Mouse (Mus musculus) MEL (cell line): ENCODE measurements around the gene 4930404N11Rik. TPM values are rescaled to one million over a fixed set of nuclear protein-coding genes. Genes with fewer than 3 reads are reported as not detected.

ENCODE experiments used
- DNase-seq: peaks from one replicate; pipeline ENCODE4 v3.0.0; 2011; ENCODE audit warnings: low read depth, low spot score
- H3K27ac ChIP-seq: 2 replicates; pipeline ENCODE4 v1.5.1; 2012; ENCODE audit warnings: low read depth, mild to moderate bottlenecking, control low read depth, low read length, moderate library complexity; ENCODE audit not compliant: control insufficient read depth
- H3K27me3 ChIP-seq, 2 experiments: fragments of 150-350 bp in 1 of 2; sonication (generic) in 1 of 2; 2 replicates each; pipeline ENCODE4 v1.6.1; 2012; ENCODE audit warnings: low read length in 2 of 2, mild to moderate bottlenecking in 2 of 2, improper control_type of control experiment in 1 of 2, moderate library complexity in 1 of 2; ENCODE audit not compliant: insufficient read depth in 2 of 2, control insufficient read depth in 1 of 2
- H3K36me3 ChIP-seq, 2 experiments: 2 replicates each; pipeline ENCODE4 v1.6.1; 2012 to 2014; ENCODE audit warnings: low read length in 2 of 2, improper control_type of control experiment in 1 of 2, inconsistent platforms in 1 of 2, mild to moderate bottlenecking in 1 of 2; ENCODE audit not compliant: insufficient read depth in 2 of 2, control insufficient read depth in 1 of 2
- H3K4me1 ChIP-seq, 2 experiments: fragments of 150-350 bp in 1 of 2; sonication (generic) in 1 of 2; 2 replicates each; pipeline ENCODE4 v1.6.1; 2012; ENCODE audit warnings: low read length in 2 of 2, improper control_type of control experiment in 1 of 2, mild to moderate bottlenecking in 1 of 2; ENCODE audit not compliant: insufficient read depth in 2 of 2, control insufficient read depth in 1 of 2
- H3K4me3 ChIP-seq, 2 experiments: fragments of 150-350 bp in 1 of 2; sonication (generic) in 1 of 2; 2 replicates each; pipeline ENCODE4 v1.5.1; 2012; ENCODE audit warnings: low read depth in 2 of 2, low read length in 2 of 2, mild to moderate bottlenecking in 2 of 2, moderate library complexity in 2 of 2, control low read depth in 1 of 2, improper control_type of control experiment in 1 of 2; ENCODE audit not compliant: control insufficient read depth in 1 of 2, insufficient read depth in 1 of 2
- H3K79me2 ChIP-seq: 2 replicates; pipeline ENCODE4 v1.6.1; 2012; ENCODE audit warnings: mild to moderate bottlenecking, low read length, moderate library complexity; ENCODE audit not compliant: control insufficient read depth, poor library complexity, insufficient read depth
- H3K9ac ChIP-seq: 2 replicates; pipeline ENCODE4 v1.6.1; 2012; ENCODE audit warnings: low read depth, mild to moderate bottlenecking, control low read depth, low read length, moderate library complexity; ENCODE audit not compliant: control insufficient read depth, poor library complexity, severe bottlenecking
- H3K9me3 ChIP-seq: fragments of 150-350 bp; sonication (generic); replicated peaks from 2 replicates; pipeline ENCODE4 v1.6.1; 2012; ENCODE audit warnings: mild to moderate bottlenecking, low read length, improper control_type of control experiment, moderate library complexity; ENCODE audit not compliant: insufficient read depth
- E2F4 ChIP-seq: IDR thresholded peaks from 2 replicates; pipeline ENCODE4 v1.6.1; 2011; ENCODE audit warnings: low read depth, low read length, improper control_type of control experiment, borderline replicate concordance
- ELF1 ChIP-seq: IDR thresholded peaks from 2 replicates; pipeline ENCODE4 v1.6.1; 2014; ENCODE audit warnings: low read depth, mild to moderate bottlenecking, inconsistent platforms, low read length, improper control_type of control experiment, moderate library complexity
- EP300 ChIP-seq, 2 experiments: IDR thresholded peaks; 2 replicates each; pipeline ENCODE4 v1.6.1; 2011; ENCODE audit warnings: improper control_type of control experiment in 2 of 2, low read length in 2 of 2, low read depth in 1 of 2, mild to moderate bottlenecking in 1 of 2
- ETS1 ChIP-seq: IDR thresholded peaks from 2 replicates; pipeline ENCODE4 v1.6.1; 2012; ENCODE audit warnings: low read depth, mild to moderate bottlenecking, inconsistent platforms, low read length, improper control_type of control experiment, moderate library complexity
- HCFC1 ChIP-seq: IDR thresholded peaks from 2 replicates; pipeline ENCODE4 v1.6.1; 2012; ENCODE audit warnings: low read depth, mild to moderate bottlenecking, inconsistent platforms, low read length, improper control_type of control experiment, moderate library complexity
- JUND ChIP-seq: IDR thresholded peaks from 2 replicates; pipeline ENCODE4 v1.6.1; 2011; ENCODE audit warnings: low read depth, mild to moderate bottlenecking, improper control_type of control experiment, low read length
- MAFK ChIP-seq: IDR thresholded peaks from 2 replicates; pipeline ENCODE4 v1.6.1; 2011; ENCODE audit warnings: low read depth, mild to moderate bottlenecking, low read length, improper control_type of control experiment, borderline replicate concordance
- MAX ChIP-seq: IDR thresholded peaks from 2 replicates; pipeline ENCODE4 v1.6.1; 2011; ENCODE audit warnings: low read length, improper control_type of control experiment
- MAZ ChIP-seq: IDR thresholded peaks from 2 replicates; pipeline ENCODE4 v1.6.1; 2012; ENCODE audit warnings: low read depth, mild to moderate bottlenecking, inconsistent platforms, low read length, improper control_type of control experiment
- MXI1 ChIP-seq: IDR thresholded peaks from 2 replicates; pipeline ENCODE4 v1.6.1; 2011; ENCODE audit warnings: mild to moderate bottlenecking, low read depth, low read length, improper control_type of control experiment
- MYC ChIP-seq: IDR thresholded peaks from 2 replicates; pipeline ENCODE4 v1.6.1; 2011; ENCODE audit warnings: low read depth, mild to moderate bottlenecking, low read length, improper control_type of control experiment, moderate library complexity
- NELFE ChIP-seq: IDR thresholded peaks from 2 replicates; pipeline ENCODE4 v1.6.1; 2011; ENCODE audit warnings: low read depth, low read length, improper control_type of control experiment
- NRF1 ChIP-seq: IDR thresholded peaks from 2 replicates; pipeline ENCODE4 v1.6.1; 2014; ENCODE audit warnings: low read depth, mild to moderate bottlenecking, inconsistent platforms, low read length, improper control_type of control experiment, moderate library complexity; ENCODE audit not compliant: poor library complexity, insufficient read depth, severe bottlenecking
- POLR2A ChIP-seq, 2 experiments: IDR thresholded peaks; 2 replicates each; pipeline ENCODE4 v1.6.1; 2011 to 2012; ENCODE audit warnings: low read length in 2 of 2, mild to moderate bottlenecking in 2 of 2, control low read depth in 1 of 2, improper control_type of control experiment in 1 of 2, low read depth in 1 of 2, moderate library complexity in 1 of 2; ENCODE audit not compliant: control insufficient read depth in 1 of 2, insufficient read depth in 1 of 2, poor library complexity in 1 of 2
- POLR2AphosphoS2 ChIP-seq: IDR thresholded peaks from 2 replicates; pipeline ENCODE4 v1.6.1; 2011; ENCODE audit warnings: low read length, improper control_type of control experiment
- RCOR1 ChIP-seq: IDR thresholded peaks from 2 replicates; pipeline ENCODE4 v1.6.1; 2012; ENCODE audit warnings: low read depth, mild to moderate bottlenecking, inconsistent platforms, low read length, improper control_type of control experiment
- SIN3A ChIP-seq: IDR thresholded peaks from 2 replicates; pipeline ENCODE4 v1.6.1; 2012; ENCODE audit warnings: low read length, improper control_type of control experiment, inconsistent platforms
- SMC3 ChIP-seq: IDR thresholded peaks from 2 replicates; pipeline ENCODE4 v1.6.1; 2011; ENCODE audit warnings: low read depth, low read length, improper control_type of control experiment
- TBP ChIP-seq: IDR thresholded peaks from 2 replicates; pipeline ENCODE4 v1.8.0; 2011; ENCODE audit warnings: low read depth, low read length, improper control_type of control experiment
- TCF12 ChIP-seq: IDR thresholded peaks from 2 replicates; pipeline ENCODE4 v1.6.1; 2014; ENCODE audit warnings: low read depth, mild to moderate bottlenecking, inconsistent platforms, low read length, improper control_type of control experiment, moderate library complexity
- UBTF ChIP-seq: IDR thresholded peaks from 2 replicates; pipeline ENCODE4 v1.6.1; 2012; ENCODE audit warnings: low read depth, mild to moderate bottlenecking, inconsistent platforms, low read length, improper control_type of control experiment, moderate library complexity, borderline replicate concordance; ENCODE audit not compliant: insufficient read depth
- USF1 ChIP-seq: IDR thresholded peaks from 2 replicates; pipeline ENCODE4 v1.6.1; 2014; ENCODE audit warnings: low read depth, mild to moderate bottlenecking, inconsistent platforms, low read length, improper control_type of control experiment, moderate library complexity
- ZC3H11A ChIP-seq: IDR thresholded peaks from 2 replicates; pipeline ENCODE4 v1.6.1; 2012; ENCODE audit warnings: low read depth, mild to moderate bottlenecking, inconsistent platforms, low read length, improper control_type of control experiment
- ZMIZ1 ChIP-seq: IDR thresholded peaks from 2 replicates; pipeline ENCODE4 v1.6.1; 2012; ENCODE audit warnings: low read depth, mild to moderate bottlenecking, inconsistent platforms, low read length, improper control_type of control experiment, moderate library complexity
- ZNF384 ChIP-seq: IDR thresholded peaks from 2 replicates; pipeline ENCODE4 v1.6.1; 2012; ENCODE audit warnings: low read depth, mild to moderate bottlenecking, inconsistent platforms, low read length, improper control_type of control experiment
- polyA plus RNA-seq, 2 experiments: library from polyadenylated mRNA; stranded (reverse) in 1 of 2; unstranded in 1 of 2; fragments of >175 nt in 1 of 2; fragments of >200 nt in 1 of 2; gene quantifications; 2 replicates each; pipeline versions ENCODE4 v1.2.1 to v1.2.4; 2012; ENCODE audit warnings: low replicate concordance in 2 of 2, low read depth in 1 of 2; ENCODE audit not compliant: insufficient read length in 2 of 2, insufficient read depth in 1 of 2, missing spikeins in 1 of 2
- total RNA-seq: library from RNA; depleted of rRNA; stranded (reverse); fragments of 300-350 nt; gene quantifications from 2 replicates; pipeline ENCODE4 v1.2.3, GENCODE M21; 2012

4930404N11Rik gene
- total and polyA plus RNA-seq, 3 experiments = 3.1 to 12.1 TPM; not detected in 1

- Histone ChIP-seq H3K9me3 (no peaks in the 10 kb centered on the region), H3K36me3 (peaks cover 0 to 21% of the 10 kb centered on the region in 2 experiments; a peak in 3 of 4 replicates), H3K27me3 (no peaks in the 10 kb centered on the region), H3K79me2 (peaks cover 27% of the 10 kb centered on the region), H3K9ac (peak overlapping the region; percentile 84), H3K4me3 (peak overlapping the region; percentile 62 to 68), H3K27ac (peak overlapping the region; percentile 96), H3K4me1 (peaks cover 3 to 29% of the 10 kb centered on the region in 2 experiments; a peak in 3 of 4 replicates)
- TF ChIP-seq POLR2AphosphoS2 = peak; percentile 28; the same call in 1 of the 2 replicates
- 0 out of 2 replicates have a peak, but pooled peaks have one; percentile 47 for TF ChIP-seq UBTF
- TF ChIP-seq NRF1 = peak; percentile 41; the same call in 1 of the 2 replicates
- no peak for TF ChIP-seq ZC3H11A
- TF ChIP-seq MYC = peak; percentile 99
- TF ChIP-seq SIN3A = peak; percentile 93
- TF ChIP-seq USF1 = peak; percentile 77
- no peak for TF ChIP-seq SMC3
- TF ChIP-seq JUND = 0 out of 2 replicates have a peak, but pooled peaks have one; percentile 21
- TF ChIP-seq MAZ = peak; percentile 36; the same call in 1 of the 2 replicates
- TF ChIP-seq ZMIZ1 = peak; percentile 14; the same call in 1 of the 2 replicates
- TF ChIP-seq E2F4 = no peak
- TF ChIP-seq MAFK = no peak
- peak; percentile 98 for TF ChIP-seq MXI1
- TF ChIP-seq NELFE = peak; percentile 44
- peak; percentile 59 for TF ChIP-seq TCF12
- TF ChIP-seq HCFC1 = peak; percentile 54
- TF ChIP-seq ETS1 = peak; percentile 66
- TF ChIP-seq RCOR1 = 0 out of 2 replicates have a peak, but pooled peaks have one; percentile 19
- peak; percentile 55; a peak in 3 of 4 replicates for TF ChIP-seq EP300 (IDR thresholded peaks at IDR 0.05; ENCODE audit: low read depth in 1 of 2, low read length in 2 of 2)
- peak; percentile 89 for TF ChIP-seq TBP
- peak; percentile 54 to 81; a peak in 3 of 4 replicates for TF ChIP-seq POLR2A (IDR thresholded peaks at IDR 0.05; ENCODE audit: control insufficient read depth in 1 of 2, insufficient read depth in 1 of 2, low read depth in 1 of 2, low read length in 2 of 2, poor library complexity in 1 of 2)
- TF ChIP-seq MAX = peak; percentile 98
- TF ChIP-seq ZNF384 = no peak
- TF ChIP-seq ELF1 = 0 out of 2 replicates have a peak, but pooled peaks have one; percentile 26
- peak; percentile 94 for DNase-seq
These were observed 9.1 kb downstream of the 4930404N11Rik start for GRCm38 (mm10) chr10:81356352-81356990.
